Mouse (Mus musculus) lung, adult 2 months (tissue): Measurements from ENCODE around the gene Tox2. TPM values are rescaled to one million over a fixed set of nuclear protein-coding genes. Genes with fewer than 3 reads are reported as not detected.

Experiments used
- DNase-seq: peaks from one replicate; pipeline ENCODE4 v3.0.0; 2022
- H3K4me1 ChIP-seq: fragments of 200-500 bp; 2 replicates; pipeline ENCODE4 v1.6.1; 2011; ENCODE audit warnings: low read length; ENCODE audit not compliant: control insufficient read depth, insufficient read depth
- H3K4me3 ChIP-seq: fragments of 200-500 bp; replicated peaks from 2 replicates; pipeline ENCODE3; 2011; ENCODE audit warnings: low read depth, mild to moderate bottlenecking, control low read depth, low read length; ENCODE audit errors: extremely low read depth
- CTCF ChIP-seq: fragments of 200-500 bp; IDR thresholded peaks from 2 replicates; pipeline ENCODE4 v1.5.1; 2011; ENCODE audit warnings: mild to moderate bottlenecking, low read length, control low read depth; ENCODE audit not compliant: insufficient read depth
- POLR2A ChIP-seq: fragments of 200-500 bp; IDR thresholded peaks from 2 replicates; pipeline ENCODE4 v1.6.1; 2011; ENCODE audit warnings: low read depth, mild to moderate bottlenecking, control low read depth, low read length, borderline replicate concordance; ENCODE audit errors: extremely low read depth
- WGBS: fragments of 180-500 bp; shearing (Covaris S2); methylation state at CpG from one replicate; pipeline ENCODE4 v1.1.7; 2018; 5-methylcytosine and 5-hydroxymethylcytosine counted together
- polyA plus RNA-seq: library from polyadenylated mRNA; depleted of rRNA; stranded (reverse); fragments of >200 nt; gene quantifications from 2 replicates; pipeline ENCODE4 v1.2.3, GENCODE M21; 2012

Gene Tox2
- polyA plus RNA-seq, 1 experiment = 34.2 TPM

- 89% methylated on average over 14 of the region's 14 CpGs for WGBS
- H3K4me3 ChIP-seq = no peak overlapping the region
- DNase-seq = no peak
- TF ChIP-seq POLR2A (no peak), CTCF (no peak)
- no peaks in the 10 kb centered on the region for H3K4me1 ChIP-seq
Observed at GRCm38 (mm10) chr2:163275986-163276385, 73.1 kb downstream of the Tox2 start.

GRCm38 (mm10) chr2:163277979-163278378 is 75.1 kb downstream of the Tox2 start:
- 60% methylated on average over 9 of the region's 9 CpGs for WGBS

GRCm38 (mm10) chr2:163280636-163281322 is 77.9 kb downstream of the Tox2 start:
- TF ChIP-seq CTCF = no peak
- no peak for TF ChIP-seq POLR2A
- 62% methylated on average over 16 of the region's 23 CpGs for WGBS
- Histone ChIP-seq H3K4me1 (no peaks in the 10 kb centered on the region), H3K4me3 (no peak overlapping the region)
- no peak for DNase-seq

More at GRCm38 (mm10) chr2:163277979-163278378, 75.1 kb downstream of the Tox2 start:
- no peak for TF ChIP-seq POLR2A
- no peak for TF ChIP-seq CTCF
- no peak for DNase-seq
- Histone ChIP-seq H3K4me1 (no peaks in the 10 kb centered on the region), H3K4me3 (no peak overlapping the region)

DNA sequence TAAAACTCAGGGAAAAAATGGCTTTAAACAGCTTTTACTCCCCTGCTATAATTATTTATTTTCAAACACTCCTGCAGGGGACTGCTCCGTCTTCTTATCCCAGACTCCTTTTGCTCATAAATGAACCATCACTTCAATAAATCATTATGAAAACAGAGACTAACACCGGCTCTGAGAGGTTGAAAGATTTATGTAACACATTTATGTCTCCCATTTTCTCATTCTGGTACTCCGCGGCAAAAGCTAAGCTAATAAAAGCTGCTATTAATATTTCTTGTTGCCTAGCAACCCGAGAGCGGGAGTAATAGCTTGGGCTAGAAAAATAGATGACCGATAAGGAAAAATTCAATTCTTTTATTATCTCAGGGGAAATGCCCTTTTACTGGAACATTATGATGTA is 81.9 kb downstream of the Tox2 start:
- H3K4me1 ChIP-seq = no peaks in the 10 kb centered on the region
- 29% methylated on average over 7 of the region's 7 CpGs for WGBS
- DNase-seq = no peak
- no peak for TF ChIP-seq CTCF
- no peak for TF ChIP-seq POLR2A
- no peak overlapping the region for H3K4me3 ChIP-seq

DNA sequence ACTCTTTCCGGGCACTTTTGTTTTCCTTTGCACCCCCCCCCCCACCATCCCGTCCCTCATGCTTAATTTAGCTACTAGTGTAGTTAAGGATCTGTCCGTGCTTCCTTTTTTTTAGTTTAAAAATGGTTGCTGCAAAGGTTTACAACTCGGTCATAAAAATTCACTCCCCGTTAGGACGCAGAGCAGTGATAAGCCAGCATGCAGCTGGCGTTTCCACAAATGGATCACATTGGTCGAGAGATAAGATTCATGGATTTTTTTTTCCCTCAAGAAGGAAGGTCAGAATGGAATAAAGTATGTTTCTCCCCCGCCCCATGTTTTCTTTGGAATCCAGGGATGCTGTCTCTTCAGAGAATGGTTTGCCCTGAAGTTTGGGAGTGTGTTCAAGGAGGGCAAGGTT is 82.4 kb downstream of the Tox2 start:
- Histone ChIP-seq H3K4me1 (no peaks in the 10 kb centered on the region), H3K4me3 (no peak overlapping the region)
- no peak for TF ChIP-seq CTCF
- no peak for TF ChIP-seq POLR2A
- WGBS = 33% methylated on average over 9 of the region's 9 CpGs
- DNase-seq = no peak

GRCm38 (mm10) chr2:163285762-163286161 is 82.8 kb downstream of the Tox2 start:
- DNase-seq = no peak
- TF ChIP-seq CTCF = no peak
- TF ChIP-seq POLR2A = no peak
- 52% methylated on average over 7 of the region's 7 CpGs for WGBS
- Histone ChIP-seq H3K4me3 (no peak overlapping the region), H3K4me1 (no peaks in the 10 kb centered on the region)

DNA sequence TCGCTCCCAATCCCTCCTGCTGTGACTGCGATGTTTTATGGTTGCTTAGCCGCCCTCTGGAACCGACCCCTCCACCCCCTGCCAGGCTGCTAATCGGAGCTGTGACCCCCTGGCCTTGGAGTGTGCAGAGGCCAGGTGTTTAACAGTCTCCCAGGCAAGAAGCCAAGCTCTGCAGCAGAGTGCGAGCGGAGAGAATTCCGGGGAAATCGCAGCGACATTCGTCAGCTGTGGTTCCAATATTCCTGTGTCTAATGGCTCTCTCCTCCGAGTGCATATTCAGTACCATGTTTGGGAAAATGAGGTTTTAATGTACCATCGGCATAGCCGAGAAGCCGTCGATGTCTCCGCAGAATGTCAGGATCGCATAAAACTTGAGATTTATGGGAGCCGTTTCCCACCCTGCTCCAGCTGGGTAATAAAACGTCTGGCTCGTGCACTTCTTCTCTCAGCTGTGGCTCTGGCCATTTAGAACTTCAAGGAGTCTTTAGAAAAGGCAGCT is 86.0 kb downstream of the Tox2 start:
- 25% methylated on average over 21 of the region's 21 CpGs for WGBS
- Histone ChIP-seq H3K4me3 (no peak overlapping the region), H3K4me1 (no peaks in the 10 kb centered on the region)

GRCm38 (mm10) chr2:163296999-163297630 is 94.2 kb downstream of the Tox2 start:
- TF ChIP-seq CTCF (no peak), POLR2A (no peak)
- H3K4me3 ChIP-seq = no peak overlapping the region
- 71% methylated on average over 11 of the region's 11 CpGs for WGBS
- no peak for DNase-seq
- no peaks in the 10 kb centered on the region for H3K4me1 ChIP-seq

More for the DNA sequence above, 86.0 kb downstream of the Tox2 start:
- no peak for DNase-seq
- no peak for TF ChIP-seq POLR2A

DNA sequence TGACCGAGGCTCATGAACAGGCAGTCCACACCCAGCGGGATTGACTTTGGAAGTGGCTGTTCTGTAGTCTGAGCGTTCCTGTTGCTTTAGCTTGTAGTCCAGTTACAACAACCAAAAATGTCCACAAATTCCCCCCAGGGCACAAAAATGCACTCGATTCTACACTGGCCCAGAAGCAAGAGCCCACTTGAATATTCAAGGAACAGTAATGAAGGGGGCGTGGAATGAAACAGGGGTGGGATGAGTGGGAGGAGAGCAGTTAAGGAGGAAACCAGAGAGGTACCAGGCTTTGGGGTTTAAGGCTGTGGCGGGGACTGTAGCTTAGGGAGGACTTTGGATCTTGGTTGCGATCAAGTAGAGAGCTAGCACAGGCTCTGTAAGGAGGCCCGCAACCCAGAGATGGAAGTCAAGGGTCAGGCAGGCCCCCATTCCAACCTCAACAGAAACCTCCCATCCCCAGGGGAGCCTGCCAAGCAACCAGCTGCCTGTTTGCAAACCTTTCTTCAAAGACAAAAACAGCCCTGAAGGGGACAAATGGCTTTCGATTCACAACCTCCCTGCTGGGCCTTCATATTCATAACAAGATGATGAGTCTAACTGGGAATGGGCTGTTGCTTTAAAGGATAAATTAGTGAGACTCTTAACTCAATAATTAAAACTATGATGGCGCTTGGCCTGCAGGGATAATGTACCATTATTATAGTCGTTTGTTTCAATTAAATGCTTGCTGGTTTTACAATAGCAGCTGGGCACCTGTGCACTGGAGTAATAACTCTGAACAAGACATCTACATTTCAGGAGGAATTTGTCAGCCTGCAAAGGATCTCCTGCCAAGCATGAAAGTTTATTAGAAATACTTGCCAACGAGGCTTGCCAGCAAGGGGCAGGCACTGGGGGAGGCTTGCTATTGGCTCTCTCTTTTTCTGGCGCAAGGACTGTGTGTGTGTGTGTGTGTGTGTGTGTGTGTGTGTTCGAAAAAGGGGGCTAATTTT is 97.4 kb downstream of the Tox2 start:
- Histone ChIP-seq H3K4me3 (no peak overlapping the region), H3K4me1 (no peaks in the 10 kb centered on the region)
- no peak for DNase-seq
- TF ChIP-seq CTCF (no peak), POLR2A (no peak)
- 65% methylated on average over 14 of the region's 14 CpGs for WGBS
